Mouse (Mus musculus): Measurements from ENCODE around the gene Trappc5. TPM values are rescaled to one million over a fixed set of nuclear protein-coding genes. Genes with fewer than 3 reads are reported as not detected.

The Trappc5 gene
- total RNA-seq, 2 experiments from 2014 or later: 18.2 to 20.7 TPM

GRCm38 (mm10) chr8:3717321-3717954 is 41.3 kb downstream of the Trappc5 start:
- Histone ChIP-seq H3K27ac (no peak overlapping the region), H3K4me3 (no peak overlapping the region)
- no peak for TF ChIP-seq CTCF (IDR thresholded peaks at IDR 0.05)
- no peak for DNase-seq
- intact Hi-C loops (cut with DNase I): loop anchor here (5.0 kb wide), 1 partner anchor 240 kb away; no protein-coding TSS in a partner anchor

GRCm38 (mm10) chr8:3718559-3718958 is 42.5 kb downstream of the Trappc5 start:
- DNase-seq: peak; percentile 71
- Histone ChIP-seq H3K4me3 (no peak overlapping the region), H3K27ac (no peak overlapping the region)
- TF ChIP-seq CTCF (IDR thresholded peaks at IDR 0.05): peak; percentile 83
- intact Hi-C loops (cut with DNase I): loop anchor here (5.0 kb wide), 1 partner anchor 239 kb away; no protein-coding TSS in a partner anchor

- intact Hi-C loops (cut with DNase I): no loop called here
- no peak for DNase-seq
- TF ChIP-seq CTCF (IDR thresholded peaks at IDR 0.05): no peak
- H3K4me3 ChIP-seq: no peak within 1 kb of the TSS
- no peak within 1 kb of the TSS for H3K27ac ChIP-seq
Measured at GRCm38 (mm10) chr8:3720551-3720950, 44.5 kb downstream of the Trappc5 start, which contains the start of gene Clec4g. Gene Clec4g, minus strand, starts transcription at chr8:3720651.

- H3K4me3 ChIP-seq: no peak overlapping the region
- no peak for TF ChIP-seq CTCF (IDR thresholded peaks at IDR 0.05)
- DNase-seq: no peak
- intact Hi-C loops (cut with DNase I): no loop called here
- no peak overlapping the region for H3K27ac ChIP-seq
Measured at GRCm38 (mm10) chr8:3721041-3721440, 44.9 kb downstream of the Trappc5 start.

Other genes starting within 250 kb of the Trappc5 start
- 1 to 10 TPM; 2.3 to 2.6 TPM for gene Pex11g, start 208.6 kb upstream of the Trappc5 start, total RNA-seq (2021)
- not detected for gene Tex45, start 205.4 kb upstream of the Trappc5 start, total RNA-seq (2021)
- 10 to 100 TPM; 30.8 to 39.3 TPM for gene Zfp358, start 183.2 kb upstream of the Trappc5 start, total RNA-seq (2021)
- gene Mcoln1, start 175.8 kb upstream of the Trappc5 start, total RNA-seq (2021): 10 to 100 TPM; 23.5 to 24.9 TPM
- 1 to 10 TPM; 8.7 to 9.3 TPM for gene Pnpla6, start 160.9 kb upstream of the Trappc5 start, total RNA-seq (2021)
- not detected for gene C330021F23Rik, start 108.3 kb upstream of the Trappc5 start, total RNA-seq (2021)
- gene Camsap3, start 89.0 kb upstream of the Trappc5 start, total RNA-seq (2021): under 1 TPM; 0.22 to 0.33 TPM
- gene Xab2, start 55.0 kb upstream of the Trappc5 start, total RNA-seq (2021): 10 to 100 TPM; 11.0 to 11.3 TPM
- 10 to 100 TPM; 87.7 to 92.0 TPM for gene Pet100, start 54.8 kb upstream of the Trappc5 start, total RNA-seq (2021)
- gene Pcp2, start 50.8 kb upstream of the Trappc5 start, total RNA-seq (2021): not detected
- gene Stxbp2, start 45.3 kb upstream of the Trappc5 start, total RNA-seq (2021): 1 to 10 TPM; 2.7 to 5.5 TPM
- gene Retn, start 20.5 kb upstream of the Trappc5 start, total RNA-seq (2021): 1 to 10 TPM in 1 of 2 experiments, under 1 TPM in 1; 0.87 to 3.0 TPM
- gene Mcemp1, start 10.5 kb upstream of the Trappc5 start, total RNA-seq (2021): not detected
- not detected for gene Fcor, start 3.9 kb upstream of the Trappc5 start, total RNA-seq (2021)
- gene Fcer2a, start 17.9 kb downstream of the Trappc5 start, total RNA-seq (2021): not detected
- gene Clec4g, start 44.4 kb downstream of the Trappc5 start, total RNA-seq (2021): not detected
- gene Cd209a, start 72.7 kb downstream of the Trappc5 start, total RNA-seq (2021): under 1 TPM; 0.50 to 0.71 TPM
- not detected for gene Cd209e, start 178.0 kb downstream of the Trappc5 start, total RNA-seq (2021)
- gene Cd209d, start 202.3 kb downstream of the Trappc5 start, total RNA-seq (2021): 1 to 10 TPM in 1 of 2 experiments, under 1 TPM in 1; 0.64 to 1.6 TPM

All from gastrocnemius, adult 2 months (tissue).